Mouse (Mus musculus) cerebellum, adult 2 months (tissue): Measurements from ENCODE around the gene Zfp827.

Experiments
- CTCF ChIP-seq: fragments of 200-500 bp; IDR thresholded peaks from 2 replicates; pipeline ENCODE4 v1.5.1; 2011; ENCODE audit warnings: low read depth, mild to moderate bottlenecking, control low read depth, low read length, moderate library complexity, borderline replicate concordance; ENCODE audit not compliant: insufficient read depth
- POLR2A ChIP-seq: fragments of 200-500 bp; IDR thresholded peaks from 2 replicates; pipeline ENCODE4 v1.6.1; 2011; ENCODE audit warnings: low read length, control low read depth, borderline replicate concordance; ENCODE audit not compliant: insufficient read depth

- TF ChIP-seq CTCF (no peak), POLR2A (no peak)
Measured at GRCm38 (mm10) chr8:79057179-79057578, 28.9 kb downstream of the Zfp827 start.
